Mouse (Mus musculus): ENCODE measurements around the gene Ankrd52.

Gene Ankrd52

GRCm38 (mm10) chr10:128369599-128369998 lies 7.3 kb upstream of the Ankrd52 start:
- DNase-seq (ENCODE audit: low spot score): no peak

DNA sequence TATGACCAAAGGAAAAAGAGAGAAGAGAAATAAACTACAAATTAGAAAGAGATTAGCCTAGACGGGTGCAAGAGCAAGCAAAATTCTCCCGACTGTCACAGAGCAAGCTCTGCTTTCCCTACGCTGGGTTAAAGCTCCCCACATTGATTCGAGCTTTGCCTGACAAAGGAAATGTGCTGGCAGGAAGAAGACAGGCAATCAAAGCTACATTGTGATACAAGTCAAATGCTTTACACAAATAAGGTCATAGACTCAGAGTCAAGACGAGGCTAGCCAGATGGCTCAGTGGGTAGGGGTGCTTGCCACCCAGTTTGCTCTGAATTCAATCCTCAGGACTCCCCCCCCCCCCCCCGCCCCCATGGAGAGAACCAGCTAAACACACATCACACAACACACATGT lies 6.9 kb upstream of the Ankrd52 start:
- no peak for DNase-seq (ENCODE audit: low spot score)

- DNase-seq (ENCODE audit: low spot score): no peak
These were observed 6.3 kb upstream of the Ankrd52 start for GRCm38 (mm10) chr10:128370601-128371000.

GRCm38 (mm10) chr10:128372142-128372541 lies 4.8 kb upstream of the Ankrd52 start:
- no peak for DNase-seq (ENCODE audit: low spot score)

GRCm38 (mm10) chr10:128372989-128373748 lies 3.7 kb upstream of the Ankrd52 start:
- no peak for DNase-seq (ENCODE audit: low spot score)

GRCm38 (mm10) chr10:128374393-128374792 lies 2.5 kb upstream of the Ankrd52 start:
- peak; percentile 43 for DNase-seq (ENCODE audit: low spot score)

- DNase-seq (ENCODE audit: low spot score): no peak
These were observed 838 bp upstream of the Ankrd52 start for GRCm38 (mm10) chr10:128376099-128376454.

- DNase-seq (ENCODE audit: low spot score): peak; percentile 69
These were observed 466 bp downstream of the Ankrd52 start for GRCm38 (mm10) chr10:128377222-128377939.

GRCm38 (mm10) chr10:128377940-128378448 lies 1.1 kb downstream of the Ankrd52 start:
- no peak for DNase-seq (ENCODE audit: low spot score)

DNA sequence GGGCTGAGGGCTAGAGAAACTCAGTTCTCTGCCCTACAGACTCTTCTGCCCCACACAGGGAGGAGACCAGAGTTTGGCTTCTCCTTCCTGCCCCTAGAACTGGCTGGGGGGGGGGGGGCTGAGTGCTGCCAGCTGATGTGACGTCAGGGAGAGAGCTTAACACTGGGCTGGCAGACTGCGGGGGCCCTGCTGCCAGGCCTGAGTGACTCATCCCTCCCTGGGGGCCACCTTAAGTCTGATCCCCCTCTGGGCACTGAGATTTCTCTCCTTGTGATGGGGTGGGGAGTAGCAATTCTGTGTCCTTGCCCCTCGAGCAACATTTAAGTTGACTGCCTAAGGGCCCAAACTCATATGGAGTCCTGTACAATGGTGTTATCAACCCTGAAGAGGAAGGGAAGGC lies 1.5 kb downstream of the Ankrd52 start:
- no peak for DNase-seq (ENCODE audit: low spot score)

- peak; percentile 42 for DNase-seq (ENCODE audit: low spot score)
These were observed 2.3 kb downstream of the Ankrd52 start for GRCm38 (mm10) chr10:128379260-128379659.

DNA sequence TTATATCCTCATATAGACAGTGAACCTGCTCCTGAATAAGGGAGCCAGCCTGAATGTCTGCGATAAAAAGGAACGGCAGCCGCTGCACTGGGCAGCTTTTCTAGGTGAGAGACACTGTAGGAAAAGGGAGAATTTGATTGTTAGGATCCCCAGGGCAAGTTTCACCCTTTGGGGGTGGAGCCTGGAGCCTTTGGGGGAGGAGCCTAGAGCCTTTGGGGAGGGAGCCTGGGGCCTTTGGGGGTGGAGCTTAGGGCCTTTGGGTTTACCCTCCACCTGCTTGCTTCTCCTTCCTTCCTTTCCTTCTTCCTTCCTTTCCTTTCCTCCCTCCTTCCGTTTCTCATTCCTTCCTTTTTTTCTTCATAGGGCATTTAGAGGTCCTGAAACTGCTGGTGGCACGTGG lies 3.6 kb downstream of the Ankrd52 start:
- no peak for DNase-seq (ENCODE audit: low spot score)

DNA sequence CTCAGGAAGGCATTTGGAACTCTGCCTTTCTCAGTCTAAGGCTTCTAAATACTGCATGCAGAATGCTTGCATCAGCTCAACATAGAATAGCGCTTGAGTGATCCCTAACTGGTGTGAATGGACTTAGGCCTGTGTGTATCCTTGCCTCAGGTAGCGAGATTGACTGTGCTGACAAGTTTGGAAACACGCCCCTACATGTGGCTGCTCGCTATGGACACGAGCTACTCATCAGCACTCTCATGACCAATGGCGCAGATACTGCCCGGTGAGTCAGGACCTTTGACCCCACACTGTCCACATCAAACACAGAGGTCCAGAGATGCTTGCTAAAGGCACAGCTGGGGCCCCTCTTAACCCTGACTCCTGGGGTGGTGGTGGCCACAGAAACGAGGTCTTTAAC lies 5.6 kb downstream of the Ankrd52 start:
- DNase-seq (ENCODE audit: low spot score): no peak

DNA sequence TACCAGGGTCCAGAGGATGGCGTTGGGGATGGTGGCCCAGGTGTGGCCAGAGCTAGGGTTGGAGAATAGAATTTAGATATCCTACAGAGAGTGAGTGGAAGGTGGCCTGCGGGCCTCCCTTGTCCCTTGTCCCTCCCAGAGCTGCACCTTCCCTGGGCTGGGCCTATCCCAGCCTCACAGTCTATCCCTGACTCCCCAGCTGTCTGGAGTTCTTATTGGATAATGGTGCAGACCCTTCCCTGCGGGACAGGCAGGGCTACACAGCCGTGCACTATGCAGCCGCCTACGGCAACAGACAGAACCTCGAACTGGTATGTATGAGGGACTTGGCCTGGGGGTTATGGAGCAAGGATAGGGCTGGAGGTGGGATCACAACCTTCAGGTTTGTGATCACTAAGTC lies 9.0 kb downstream of the Ankrd52 start:
- DNase-seq (ENCODE audit: low spot score): no peak

DNA sequence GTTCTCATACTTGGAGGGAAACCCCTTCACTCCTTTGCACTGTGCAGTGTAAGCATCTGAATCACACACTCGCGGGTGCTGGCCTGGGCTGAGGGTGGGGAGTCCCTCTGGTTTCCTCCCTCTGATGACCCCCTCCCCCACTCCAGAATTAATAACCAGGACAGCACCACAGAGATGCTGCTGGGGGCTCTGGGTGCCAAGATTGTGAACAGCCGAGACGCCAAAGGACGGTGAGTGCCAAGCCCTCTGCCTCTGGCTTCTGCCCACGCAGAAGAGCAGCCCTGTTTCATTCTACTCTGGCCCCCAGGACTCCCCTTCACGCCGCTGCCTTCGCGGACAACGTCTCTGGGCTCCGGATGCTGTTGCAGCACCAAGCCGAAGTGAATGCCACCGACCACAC lies 12.0 kb downstream of the Ankrd52 start:
- peak; percentile 42 for DNase-seq (ENCODE audit: low spot score)

GRCm38 (mm10) chr10:128389570-128389969 lies 12.7 kb downstream of the Ankrd52 start:
- peak; percentile 57 for DNase-seq (ENCODE audit: low spot score)

- peak; percentile 54 for DNase-seq (ENCODE audit: low spot score)
These were observed 13.5 kb downstream of the Ankrd52 start for GRCm38 (mm10) chr10:128390366-128390765.

GRCm38 (mm10) chr10:128391850-128392249 lies 14.9 kb downstream of the Ankrd52 start:
- peak; percentile 40 for DNase-seq (ENCODE audit: low spot score)

DNA sequence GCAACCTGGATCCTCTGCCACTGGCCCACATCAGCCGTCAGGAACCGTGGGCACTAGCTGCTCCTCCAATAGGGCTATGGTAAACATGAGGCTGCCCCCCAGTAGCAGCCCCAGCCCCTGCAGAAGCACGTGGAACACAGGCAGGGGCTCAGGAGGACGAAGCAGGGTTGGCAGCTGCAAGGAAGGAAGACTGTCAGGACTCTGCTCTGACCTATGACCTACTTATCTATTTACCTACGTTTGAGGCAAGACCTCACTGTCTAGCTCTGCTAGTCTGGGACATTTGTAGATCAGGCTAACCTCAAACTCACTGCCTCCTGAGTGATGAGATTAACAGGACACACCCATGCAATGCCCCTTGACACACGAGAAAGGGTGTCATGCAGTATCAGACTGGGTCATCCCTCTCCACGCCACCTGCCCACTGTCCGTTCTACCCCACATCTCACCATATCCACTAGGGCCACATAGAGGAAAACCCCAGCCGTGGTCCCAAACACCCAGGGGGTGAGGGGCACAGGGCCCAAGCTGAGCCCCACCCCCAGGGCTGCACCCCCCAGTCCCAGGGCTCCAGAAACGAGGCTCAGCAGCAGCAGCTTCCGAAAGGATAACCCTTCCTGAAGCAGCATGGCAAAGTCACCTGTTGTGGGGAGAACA lies 19.2 kb downstream of the Ankrd52 start:
- peak; percentile 43 for DNase-seq (ENCODE audit: low spot score)

DNA sequence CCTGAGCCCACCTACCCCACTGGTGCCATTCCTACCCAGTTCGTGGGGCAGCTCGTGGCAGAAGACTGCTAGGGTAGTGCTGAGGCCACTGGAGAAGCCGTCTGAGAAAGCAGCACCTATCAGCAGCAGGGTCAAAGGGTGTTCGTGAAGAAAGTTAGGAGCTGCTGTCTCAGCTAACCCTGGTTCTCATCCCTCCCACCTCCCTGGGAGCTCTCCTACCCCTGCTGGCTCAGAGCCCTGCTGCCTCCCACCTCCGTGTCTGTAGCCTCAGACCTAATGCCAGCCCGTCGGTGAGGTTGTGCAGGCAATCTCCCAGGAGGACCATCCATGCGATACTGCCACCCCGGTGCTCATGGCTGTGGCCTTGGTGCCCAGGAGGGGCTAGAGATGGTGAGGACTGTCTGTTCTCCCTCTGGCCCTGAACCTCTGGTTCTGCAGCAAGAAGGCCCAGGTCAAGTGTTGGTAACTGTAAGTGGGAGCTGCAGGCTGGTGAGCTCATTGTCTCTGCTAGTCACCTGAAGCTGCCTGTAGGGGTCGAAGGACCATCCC lies 19.9 kb downstream of the Ankrd52 start:
- peak; percentile 49 for DNase-seq (ENCODE audit: low spot score)

- no peak for DNase-seq (ENCODE audit: low spot score)
These were observed 20.6 kb downstream of the Ankrd52 start for GRCm38 (mm10) chr10:128397466-128397865.

DNA sequence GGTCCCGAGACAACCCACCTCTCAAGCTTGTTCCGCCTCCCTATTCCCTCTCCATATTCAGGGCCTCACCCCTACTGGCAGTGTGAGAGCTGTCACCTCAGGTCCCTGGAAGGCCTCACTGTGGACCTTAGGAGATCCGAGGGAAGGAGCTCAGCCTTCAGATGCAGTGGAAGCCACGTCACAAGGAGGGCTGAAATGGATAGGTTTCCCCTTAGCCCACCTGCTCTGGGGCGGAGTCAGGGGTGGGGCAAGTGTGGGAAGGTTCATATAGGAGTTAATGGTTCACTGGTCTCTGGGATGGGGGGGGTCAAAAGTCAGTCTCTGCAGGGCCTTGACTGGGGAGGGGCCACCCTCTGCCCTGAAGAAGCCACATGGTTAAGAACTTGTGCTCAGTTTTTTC lies 23.4 kb downstream of the Ankrd52 start:
- peak; percentile 42 for DNase-seq (ENCODE audit: low spot score)

DNA sequence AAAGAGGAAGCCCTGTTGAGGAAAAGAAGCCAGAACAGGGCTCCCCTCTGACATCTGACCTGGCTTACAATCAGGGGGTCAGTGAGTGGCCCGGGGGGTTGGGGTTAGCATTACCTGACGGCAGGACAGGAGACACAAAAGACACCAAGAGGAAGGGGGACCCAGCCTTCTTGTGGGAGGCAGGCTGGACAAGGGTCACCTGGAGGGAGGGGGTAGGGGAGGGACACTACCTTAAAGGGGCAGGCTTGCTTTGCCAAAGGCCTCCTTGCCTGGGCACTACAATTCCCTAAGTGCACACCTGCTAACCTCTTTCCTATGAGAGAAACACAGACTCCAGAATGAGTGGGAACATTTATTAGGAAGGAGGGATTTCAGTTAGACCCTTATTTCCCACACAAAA lies 24.1 kb downstream of the Ankrd52 start, which contains the start of gene Slc39a5:
Gene Slc39a5, minus strand, starts transcription at position 174 of the 400 bp plus-strand sequence.
- no peak for DNase-seq (ENCODE audit: low spot score)

Measured in testis, postnatal 10 days (tissue).